Comparison of ENCODE assay signal across 23 mouse cellular contexts in genomic region chr1:64805217-64805616, GRCm38 (mm10).
"Had no signal": no experiment of that assay in that cellular context is flagged by ENCODE, and none has a peak within 500 bp of the region (broad histone marks: within the 10 kb centered on the region; RNA-seq: fewer than 3 reads in every experiment).

No protein-coding gene starts in this region.

- H3K9me3 ChIP-seq: limb, embryonic 10.5 days; limb, embryonic 13.5 days; liver, embryonic 12.5 days; liver, embryonic 15.5 days; lung, embryonic 15.5 days; neural tube, embryonic 12.5 days; neural tube, embryonic 15.5 days had no signal

- H3K27ac ChIP-seq: kidney, postnatal 0 days; layer of hippocampus, adult 2 months; limb, embryonic 10.5 days; limb, embryonic 13.5 days; liver, embryonic 12.5 days; liver, embryonic 15.5 days; lung, embryonic 15.5 days; neural tube, embryonic 12.5 days; neural tube, embryonic 15.5 days had no signal

- DNase-seq: kidney, adult 2 months; kidney, postnatal 25 days; layer of hippocampus, adult 9-11 months; liver; lung, adult 18-20 months; lung, postnatal 10 days; lung, postnatal 36 days; midbrain, embryonic 14.5 days; right cerebral cortex, postnatal 14 days; right cerebral cortex, postnatal 4 days; spleen, adult 18-20 months; thymus, adult 18-20 months; thymus, postnatal 36 days had no signal

- H3K27me3 ChIP-seq: limb, embryonic 13.5 days; liver, embryonic 12.5 days; liver, embryonic 15.5 days; lung, embryonic 15.5 days; neural tube, embryonic 12.5 days; neural tube, embryonic 15.5 days had no signal

- H3K36me3 ChIP-seq: limb, embryonic 10.5 days; limb, embryonic 13.5 days; liver, embryonic 12.5 days; liver, embryonic 15.5 days; lung, embryonic 15.5 days; neural tube, embryonic 12.5 days; neural tube, embryonic 15.5 days had no signal

- H3K4me3 ChIP-seq: layer of hippocampus, adult 2 months; limb, embryonic 10.5 days; limb, embryonic 13.5 days; liver, embryonic 12.5 days; liver, embryonic 15.5 days; lung, embryonic 15.5 days; neural tube, embryonic 12.5 days; neural tube, embryonic 15.5 days had no signal

- H3K4me2 ChIP-seq: limb, embryonic 13.5 days; liver, embryonic 12.5 days; liver, embryonic 15.5 days; lung, embryonic 15.5 days; midbrain, embryonic 11.5 days; neural tube, embryonic 12.5 days; neural tube, embryonic 15.5 days had no signal

- ATAC-seq: liver, embryonic 12.5 days had no signal

- H3K4me1 ChIP-seq: liver, embryonic 12.5 days; liver, embryonic 15.5 days; neural tube, embryonic 15.5 days had no signal

- H3K9ac ChIP-seq: limb, embryonic 13.5 days; liver, embryonic 12.5 days; liver, embryonic 15.5 days; lung, embryonic 15.5 days; neural tube, embryonic 12.5 days; neural tube, embryonic 15.5 days had no signal
